Mouse (Mus musculus): ENCODE results near the gene Gm10490. TPM values are rescaled to one million over a fixed set of nuclear protein-coding genes. Genes with fewer than 3 reads are reported as not detected.

Gm10490 gene
- polyA plus RNA-seq, 1 experiment = not detected

DNA sequence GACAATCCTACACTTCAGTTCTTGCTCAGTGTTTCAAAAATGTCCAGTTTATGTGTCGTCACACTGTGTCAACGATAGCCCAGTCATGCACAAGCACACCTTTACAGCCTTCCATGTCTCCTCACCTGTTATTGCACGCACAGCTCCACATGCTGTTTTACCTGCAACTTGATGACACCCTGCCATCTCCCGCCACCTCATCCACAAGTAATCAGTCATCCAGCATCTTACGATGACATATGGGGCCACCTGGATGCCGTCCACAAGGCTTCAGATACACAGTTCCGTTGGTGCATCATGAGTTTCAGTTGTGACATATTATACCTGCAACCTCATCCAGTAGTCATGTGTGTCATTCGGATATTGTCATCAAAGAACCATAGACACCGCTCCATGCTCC lies 49.5 kb downstream of the Gm10490 start:
- TF ChIP-seq TCF12 (IDR thresholded peaks at IDR 0.05; ENCODE audit: insufficient read depth, poor library complexity, severe bottlenecking) (no peak), SRF (IDR thresholded peaks at IDR 0.05; ENCODE audit: control insufficient read depth, insufficient read length, low read depth) (no peak), POLR2A (IDR thresholded peaks at IDR 0.05; ENCODE audit: insufficient read length, low read depth) (no peak), CEBPB (IDR thresholded peaks at IDR 0.05; ENCODE audit: insufficient read depth, poor library complexity, severe bottlenecking) (no peak)
- H3K4me2 ChIP-seq (ENCODE audit: low read depth) = no peak overlapping the region

More for the DNA sequence above, 49.5 kb downstream of the Gm10490 start:
- no peak overlapping the region for H3ac ChIP-seq (ENCODE audit: control insufficient read depth, insufficient read length)
- H3K4me3 ChIP-seq = no peak overlapping the region
- H3K27me3 ChIP-seq (ENCODE audit: control insufficient read depth, insufficient read depth, insufficient read length) = no peaks in the 10 kb centered on the region
- no peaks in the 10 kb centered on the region for H3K79me2 ChIP-seq (ENCODE audit: control insufficient read depth, insufficient read depth)
- H3K36me3 ChIP-seq (ENCODE audit: control insufficient read depth, insufficient read depth) = no peaks in the 10 kb centered on the region

Other genes with a start within 250 kb of the Gm10490 start
- 294 TPM for gene Plp2, start 238.2 kb upstream of the Gm10490 start, polyA plus RNA-seq (2012; fragmentation: generic; extraction: Trizol)
- 0.05 TPM for gene Magix, start 228.3 kb upstream of the Gm10490 start, polyA plus RNA-seq (2012; fragmentation: generic; extraction: Trizol)
- 17.1 TPM for gene Gpkow, start 212.4 kb upstream of the Gm10490 start, polyA plus RNA-seq (2012; fragmentation: generic; extraction: Trizol)
- 38.9 TPM for gene Wdr45, start 195.2 kb upstream of the Gm10490 start, polyA plus RNA-seq (2012; fragmentation: generic; extraction: Trizol)
- gene Gm45208, start 187.3 kb upstream of the Gm10490 start, polyA plus RNA-seq (2012; fragmentation: generic; extraction: Trizol) = 0.64 TPM
- 64.4 TPM for gene Praf2, start 181.1 kb upstream of the Gm10490 start, polyA plus RNA-seq (2012; fragmentation: generic; extraction: Trizol)
- 2.4 TPM for gene Ccdc120, start 158.6 kb upstream of the Gm10490 start, polyA plus RNA-seq (2012; fragmentation: generic; extraction: Trizol)
- 31.9 TPM for gene Tfe3, start 147.0 kb upstream of the Gm10490 start, polyA plus RNA-seq (2012; fragmentation: generic; extraction: Trizol)
- gene Gripap1, start 119.8 kb upstream of the Gm10490 start, polyA plus RNA-seq (2012; fragmentation: generic; extraction: Trizol) = 19.8 TPM
- gene Kcnd1, start 87.3 kb upstream of the Gm10490 start, polyA plus RNA-seq (2012; fragmentation: generic; extraction: Trizol) = 0.16 TPM
- 36.3 TPM for gene Otud5, start 68.2 kb upstream of the Gm10490 start, polyA plus RNA-seq (2012; fragmentation: generic; extraction: Trizol)
- 3.0 TPM for gene Pim2, start 31.3 kb upstream of the Gm10490 start, polyA plus RNA-seq (2012; fragmentation: generic; extraction: Trizol)
- 32.9 TPM for gene Slc35a2, start 25.5 kb upstream of the Gm10490 start, polyA plus RNA-seq (2012; fragmentation: generic; extraction: Trizol)
- gene Pqbp1, start 10.3 kb upstream of the Gm10490 start, polyA plus RNA-seq (2012; fragmentation: generic; extraction: Trizol) = 79.5 TPM
- 44.1 TPM for gene Timm17b, start 10.2 kb upstream of the Gm10490 start, polyA plus RNA-seq (2012; fragmentation: generic; extraction: Trizol)
- gene Gm10491, start 1.7 kb upstream of the Gm10490 start, polyA plus RNA-seq (2012; fragmentation: generic; extraction: Trizol) = not detected
- gene Pcsk1n, start 10.3 kb downstream of the Gm10490 start, polyA plus RNA-seq (2012; fragmentation: generic; extraction: Trizol) = not detected
- not detected for gene Eras, start 19.1 kb downstream of the Gm10490 start, polyA plus RNA-seq (2012; fragmentation: generic; extraction: Trizol)
- 11.5 TPM for gene Hdac6, start 38.3 kb downstream of the Gm10490 start, polyA plus RNA-seq (2012; fragmentation: generic; extraction: Trizol)
- not detected for gene Gata1, start 68.5 kb downstream of the Gm10490 start, polyA plus RNA-seq (2012; fragmentation: generic; extraction: Trizol)
- not detected for gene Glod5, start 109.0 kb downstream of the Gm10490 start, polyA plus RNA-seq (2012; fragmentation: generic; extraction: Trizol)
- 16.0 TPM for gene Suv39h1, start 165.2 kb downstream of the Gm10490 start, polyA plus RNA-seq (2012; fragmentation: generic; extraction: Trizol)
- gene Was, start 181.0 kb downstream of the Gm10490 start, polyA plus RNA-seq (2012; fragmentation: generic; extraction: Trizol) = 0.19 TPM
- 16.1 TPM for gene Wdr13, start 223.3 kb downstream of the Gm10490 start, polyA plus RNA-seq (2012; fragmentation: generic; extraction: Trizol)
- 236 TPM for gene Rbm3, start 236.3 kb downstream of the Gm10490 start, polyA plus RNA-seq (2012; fragmentation: generic; extraction: Trizol)